Mouse (Mus musculus) midbrain, embryonic 13.5 days (tissue): ENCODE results near the gene Tmem100. TPM values are rescaled to one million over a fixed set of nuclear protein-coding genes. Genes with fewer than 3 reads are reported as not detected.

ENCODE experiments used
- ATAC-seq: fragments of 200-750 bp; cut with Nextera tagmentation; 2 replicates; pipeline ENCODE4 v1.8.0; 2017; ENCODE audit warnings: mild to moderate bottlenecking, moderate TSS enrichment, moderate library complexity
- H3K27ac ChIP-seq: fragments of 300-500 bp; sonication (generic); 2 replicates; pipeline ENCODE4 v1.5.1; 2015; ENCODE audit warnings: inconsistent platforms, mild to moderate bottlenecking, moderate library complexity
- H3K27me3 ChIP-seq: fragments of 300-500 bp; sonication (generic); 2 replicates; pipeline ENCODE4 v1.6.1; 2015; ENCODE audit warnings: mild to moderate bottlenecking, inconsistent platforms
- H3K36me3 ChIP-seq: fragments of 300-500 bp; sonication (generic); 2 replicates; pipeline ENCODE4 v1.6.1; 2015; ENCODE audit warnings: mild to moderate bottlenecking, inconsistent platforms
- H3K4me1 ChIP-seq: fragments of 300-500 bp; sonication (generic); replicated peaks from 2 replicates; pipeline ENCODE4 v1.6.1; 2015; ENCODE audit warnings: inconsistent platforms
- H3K4me2 ChIP-seq: fragments of 300-500 bp; sonication (generic); replicated peaks from 2 replicates; pipeline ENCODE4 v1.6.1; 2015; ENCODE audit warnings: moderate library complexity, mild to moderate bottlenecking, inconsistent platforms
- H3K4me3 ChIP-seq: fragments of 300-500 bp; sonication (generic); replicated peaks from 2 replicates; pipeline ENCODE4 v1.5.1; 2015; ENCODE audit warnings: mild to moderate bottlenecking, inconsistent platforms
- H3K9ac ChIP-seq: fragments of 300-500 bp; sonication (generic); replicated peaks from 2 replicates; pipeline ENCODE4 v1.6.1; 2015; ENCODE audit warnings: mild to moderate bottlenecking, inconsistent platforms
- H3K9me3 ChIP-seq: fragments of 300-500 bp; sonication (generic); 2 replicates; pipeline ENCODE4 v1.6.1; 2016; ENCODE audit warnings: mild to moderate bottlenecking, inconsistent platforms
- WGBS: fragments of 180-500 bp; shearing (Covaris S2); methylation state at CpG from one replicate; pipeline ENCODE4 v1.1.7; 2015; 5-methylcytosine and 5-hydroxymethylcytosine counted together
- polyA plus RNA-seq: library from polyadenylated mRNA; unstranded; fragments of >200 nt; fragmentation: Nextera tagmentation; extraction: Ambion mirVana; gene quantifications from 2 replicates; pipeline ENCODE4 v1.2.1, GENCODE M21; 2015

The Tmem100 gene
- polyA plus RNA-seq, 1 experiment from 2014 or later, result 6.9 TPM

DNA sequence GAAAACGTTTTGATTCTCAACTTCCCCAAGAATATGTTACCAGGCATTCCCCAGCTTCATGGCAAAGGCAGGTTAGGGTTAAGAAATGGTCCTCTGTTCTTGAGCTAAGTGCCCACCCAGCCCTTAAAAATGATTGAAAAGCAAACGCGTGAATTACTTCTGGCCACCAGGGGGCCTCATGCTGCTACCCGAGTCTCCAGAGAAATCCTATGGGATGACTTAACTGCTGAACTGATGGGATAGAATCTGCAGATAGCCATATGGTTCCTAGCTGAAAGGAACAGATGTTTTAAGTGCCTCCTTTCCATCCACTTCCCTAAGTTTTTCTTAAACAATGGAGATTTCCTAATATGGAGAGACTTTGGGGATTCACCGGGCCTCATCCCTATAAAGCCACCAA is 7.9 kb downstream of the Tmem100 start:
- no peak overlapping the region for H3K4me3 ChIP-seq
- no peak for ATAC-seq
- no peak overlapping the region for H3K4me2 ChIP-seq
- no peaks in the 10 kb centered on the region for H3K27me3 ChIP-seq
- no peak overlapping the region for H3K27ac ChIP-seq
- WGBS, result 27% methylated on average over 5 of the region's 5 CpGs
- peaks cover 5% of the 10 kb centered on the region for H3K4me1 ChIP-seq
- no peak overlapping the region for H3K9ac ChIP-seq
- H3K9me3 ChIP-seq, result no peaks in the 10 kb centered on the region
- no peaks in the 10 kb centered on the region for H3K36me3 ChIP-seq

- no peak overlapping the region for H3K27ac ChIP-seq
- H3K27me3 ChIP-seq, result no peaks in the 10 kb centered on the region
- no peak overlapping the region for H3K9ac ChIP-seq
- H3K9me3 ChIP-seq, result no peaks in the 10 kb centered on the region
- H3K4me1 ChIP-seq, result no peaks in the 10 kb centered on the region
- ATAC-seq, result no peak
- 85% methylated on average over 4 of the region's 4 CpGs for WGBS
- H3K4me3 ChIP-seq, result no peak overlapping the region
- H3K4me2 ChIP-seq, result no peak overlapping the region
- no peaks in the 10 kb centered on the region for H3K36me3 ChIP-seq
Observed at GRCm38 (mm10) chr11:90044459-90044858, 14.3 kb downstream of the Tmem100 start.

GRCm38 (mm10) chr11:90046211-90046610 is 16.1 kb downstream of the Tmem100 start:
- no peaks in the 10 kb centered on the region for H3K27me3 ChIP-seq
- no peak overlapping the region for H3K9ac ChIP-seq
- WGBS, result 46% methylated on average over 7 of the region's 7 CpGs

DNA sequence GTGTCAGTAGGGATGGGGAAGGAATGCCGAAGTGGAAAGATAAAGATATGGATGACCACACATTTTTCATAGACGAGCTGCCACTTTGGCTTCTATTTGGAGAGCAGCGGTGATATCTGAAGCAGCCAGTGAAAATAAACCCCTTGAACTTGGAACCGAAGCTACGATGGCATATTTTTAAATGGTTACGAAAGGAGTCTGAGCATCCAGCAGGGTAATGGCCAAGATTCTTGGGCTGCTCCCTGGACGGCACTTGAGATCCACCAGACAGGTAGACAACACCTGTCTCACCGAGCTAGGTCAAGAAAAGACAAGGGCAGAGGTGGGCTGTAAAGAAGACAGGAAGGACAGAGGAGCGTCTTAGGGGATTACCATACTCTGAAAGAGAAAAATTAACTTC is 17.1 kb downstream of the Tmem100 start:
- ATAC-seq, result no peak
- Histone ChIP-seq H3K4me1 (no peaks in the 10 kb centered on the region), H3K9ac (no peak overlapping the region), H3K4me2 (no peak overlapping the region), H3K36me3 (no peaks in the 10 kb centered on the region), H3K27me3 (no peaks in the 10 kb centered on the region), H3K27ac (no peak overlapping the region), H3K4me3 (no peak overlapping the region), H3K9me3 (no peaks in the 10 kb centered on the region)
- WGBS, result 90% methylated on average over 9 of the region's 9 CpGs

More at GRCm38 (mm10) chr11:90046211-90046610, 16.1 kb downstream of the Tmem100 start:
- H3K36me3 ChIP-seq, result no peaks in the 10 kb centered on the region
- ATAC-seq, result no peak
- no peaks in the 10 kb centered on the region for H3K9me3 ChIP-seq
- H3K4me1 ChIP-seq, result no peaks in the 10 kb centered on the region
- H3K27ac ChIP-seq, result no peak overlapping the region
- no peak overlapping the region for H3K4me3 ChIP-seq
- H3K4me2 ChIP-seq, result no peak overlapping the region

DNA sequence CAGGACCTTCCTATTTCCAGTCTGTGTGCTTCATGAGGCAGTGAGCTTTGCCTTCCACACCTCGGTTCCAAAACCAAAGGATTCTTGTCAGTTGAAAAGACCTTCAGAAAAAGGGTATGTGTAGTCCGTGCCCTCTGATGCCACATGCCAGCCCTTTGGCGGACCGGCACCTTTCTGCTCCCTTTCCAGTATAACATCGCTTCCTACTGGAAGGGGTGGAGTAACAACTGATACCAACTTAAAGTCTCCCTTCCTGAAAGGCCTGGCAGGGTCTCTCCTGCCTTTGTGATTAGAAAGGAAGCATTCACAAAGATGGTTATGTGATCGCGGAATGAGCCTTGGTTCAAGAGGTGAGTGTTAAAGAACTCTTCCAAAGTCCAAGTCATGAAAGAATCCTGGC is 19.9 kb downstream of the Tmem100 start:
- WGBS, result 89% methylated on average over 7 of the region's 7 CpGs
- Histone ChIP-seq H3K4me3 (no peak overlapping the region), H3K9me3 (no peaks in the 10 kb centered on the region), H3K4me2 (no peak overlapping the region), H3K36me3 (no peaks in the 10 kb centered on the region), H3K9ac (no peak overlapping the region), H3K27me3 (no peaks in the 10 kb centered on the region), H3K4me1 (no peaks in the 10 kb centered on the region), H3K27ac (no peak overlapping the region)
- ATAC-seq, result no peak

DNA sequence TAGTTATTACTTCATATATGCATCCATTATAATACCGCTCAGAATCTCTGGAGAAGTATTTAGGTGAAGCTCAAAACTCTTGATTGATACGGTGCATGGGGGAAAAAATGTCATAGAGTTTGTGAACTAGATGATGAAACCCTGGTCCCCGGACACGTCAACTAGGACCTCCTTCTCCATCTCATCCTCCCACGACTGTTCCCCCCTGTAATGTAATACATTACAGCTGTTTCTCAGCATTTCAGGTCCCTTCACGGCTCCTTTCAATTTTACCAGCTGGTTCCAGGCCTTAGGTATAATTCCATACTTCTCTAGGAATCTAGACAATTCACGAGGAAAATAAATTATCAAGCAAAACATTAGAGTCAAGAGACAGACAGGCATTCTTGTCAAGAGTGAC is 22.6 kb downstream of the Tmem100 start:
- WGBS, result 91% methylated on average over 7 of the region's 7 CpGs
- Histone ChIP-seq H3K27ac (no peak overlapping the region), H3K27me3 (no peaks in the 10 kb centered on the region), H3K36me3 (no peaks in the 10 kb centered on the region), H3K4me1 (no peaks in the 10 kb centered on the region), H3K9ac (no peak overlapping the region), H3K4me3 (no peak overlapping the region), H3K9me3 (no peaks in the 10 kb centered on the region), H3K4me2 (no peak overlapping the region)
- no peak for ATAC-seq

DNA sequence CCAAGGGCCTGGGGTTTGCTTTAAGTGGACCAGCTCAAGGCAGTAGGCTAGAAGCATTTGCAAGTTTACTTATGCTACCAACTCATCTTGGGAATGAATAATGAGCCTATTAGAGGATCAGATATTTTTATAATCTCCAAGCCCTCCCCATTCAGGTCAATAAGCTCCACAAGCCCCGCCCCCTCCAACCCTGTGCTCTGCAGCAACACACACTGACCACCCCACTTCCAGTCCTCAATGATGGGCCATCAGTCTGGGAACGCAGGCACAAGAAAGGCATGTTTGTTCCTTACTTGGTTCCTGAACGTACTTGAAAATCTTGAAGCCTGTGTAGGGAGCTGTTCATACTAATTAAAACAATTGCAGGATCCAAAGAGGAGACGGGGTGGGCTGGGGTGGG is 23.7 kb downstream of the Tmem100 start:
- no peak for ATAC-seq
- 69% methylated on average over 4 of the region's 4 CpGs for WGBS
- H3K4me3 ChIP-seq, result no peak overlapping the region
- no peak overlapping the region for H3K9ac ChIP-seq
- no peaks in the 10 kb centered on the region for H3K36me3 ChIP-seq
- no peaks in the 10 kb centered on the region for H3K27me3 ChIP-seq
- no peaks in the 10 kb centered on the region for H3K4me1 ChIP-seq
- no peak overlapping the region for H3K27ac ChIP-seq
- H3K4me2 ChIP-seq, result no peak overlapping the region
- H3K9me3 ChIP-seq, result no peaks in the 10 kb centered on the region

GRCm38 (mm10) chr11:90054401-90054800 is 24.3 kb downstream of the Tmem100 start:
- Histone ChIP-seq H3K9ac (no peak overlapping the region), H3K4me3 (no peak overlapping the region), H3K4me1 (no peaks in the 10 kb centered on the region), H3K36me3 (no peaks in the 10 kb centered on the region), H3K27me3 (no peaks in the 10 kb centered on the region), H3K9me3 (no peaks in the 10 kb centered on the region), H3K27ac (no peak overlapping the region), H3K4me2 (no peak overlapping the region)
- 72% methylated on average over 7 of the region's 7 CpGs for WGBS
- ATAC-seq, result no peak

GRCm38 (mm10) chr11:90057070-90057469 is 26.9 kb downstream of the Tmem100 start:
- Histone ChIP-seq H3K36me3 (no peaks in the 10 kb centered on the region), H3K9me3 (no peaks in the 10 kb centered on the region), H3K4me3 (no peak overlapping the region), H3K9ac (no peak overlapping the region), H3K27ac (no peak overlapping the region), H3K4me2 (no peak overlapping the region), H3K27me3 (no peaks in the 10 kb centered on the region), H3K4me1 (no peaks in the 10 kb centered on the region)
- no peak for ATAC-seq
- WGBS, result 47% methylated on average over 2 of the region's 2 CpGs

DNA sequence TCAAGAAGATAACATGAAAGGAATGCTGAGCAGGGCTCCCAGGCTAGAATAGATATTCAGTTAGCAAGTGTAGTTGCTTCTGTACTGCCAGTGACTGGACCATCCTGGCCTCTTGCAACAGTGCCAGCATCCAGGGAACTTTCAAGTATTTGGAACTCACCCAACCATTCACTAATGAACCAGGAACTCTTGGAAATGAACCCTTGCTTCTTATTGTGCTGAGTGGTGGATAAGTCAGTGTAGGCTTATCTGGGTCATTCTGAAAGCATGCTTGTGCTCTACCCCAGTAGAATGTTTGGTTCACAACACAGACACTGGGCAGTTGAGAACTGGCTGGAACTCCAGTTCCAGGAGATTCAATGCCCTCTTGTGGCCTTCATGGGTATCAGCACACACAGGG is 29.1 kb downstream of the Tmem100 start:
- Histone ChIP-seq H3K9me3 (no peaks in the 10 kb centered on the region), H3K36me3 (no peaks in the 10 kb centered on the region), H3K4me3 (no peak overlapping the region), H3K9ac (no peak overlapping the region), H3K27ac (no peak overlapping the region), H3K27me3 (no peaks in the 10 kb centered on the region), H3K4me2 (no peak overlapping the region), H3K4me1 (no peaks in the 10 kb centered on the region)
- ATAC-seq, result no peak

DNA sequence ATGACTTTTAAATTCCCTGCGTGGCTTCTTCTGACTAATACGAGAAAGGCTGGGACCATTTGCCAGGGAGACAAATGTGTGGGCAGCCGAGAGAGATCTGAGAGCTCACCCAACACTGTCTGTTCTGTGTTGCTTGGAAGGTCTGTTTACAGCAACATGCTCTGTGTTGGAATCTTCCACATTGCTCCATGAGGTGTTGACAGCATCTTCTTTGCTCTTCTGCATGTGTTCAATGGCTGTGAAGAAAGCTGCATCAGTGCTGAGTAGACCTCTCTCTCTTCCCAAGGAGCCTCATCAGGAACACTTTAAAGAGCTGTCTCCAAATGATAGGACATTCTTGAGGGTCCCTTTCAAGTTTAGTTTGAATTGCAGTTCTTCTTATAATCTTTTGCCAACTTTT is 32.5 kb downstream of the Tmem100 start:
- Histone ChIP-seq H3K4me1 (no peaks in the 10 kb centered on the region), H3K36me3 (no peaks in the 10 kb centered on the region), H3K4me2 (no peak overlapping the region), H3K9ac (no peak overlapping the region), H3K27me3 (no peaks in the 10 kb centered on the region), H3K9me3 (no peaks in the 10 kb centered on the region), H3K27ac (no peak overlapping the region), H3K4me3 (no peak overlapping the region)
- WGBS, result 91% methylated on average over 3 of the region's 3 CpGs
- no peak for ATAC-seq

DNA sequence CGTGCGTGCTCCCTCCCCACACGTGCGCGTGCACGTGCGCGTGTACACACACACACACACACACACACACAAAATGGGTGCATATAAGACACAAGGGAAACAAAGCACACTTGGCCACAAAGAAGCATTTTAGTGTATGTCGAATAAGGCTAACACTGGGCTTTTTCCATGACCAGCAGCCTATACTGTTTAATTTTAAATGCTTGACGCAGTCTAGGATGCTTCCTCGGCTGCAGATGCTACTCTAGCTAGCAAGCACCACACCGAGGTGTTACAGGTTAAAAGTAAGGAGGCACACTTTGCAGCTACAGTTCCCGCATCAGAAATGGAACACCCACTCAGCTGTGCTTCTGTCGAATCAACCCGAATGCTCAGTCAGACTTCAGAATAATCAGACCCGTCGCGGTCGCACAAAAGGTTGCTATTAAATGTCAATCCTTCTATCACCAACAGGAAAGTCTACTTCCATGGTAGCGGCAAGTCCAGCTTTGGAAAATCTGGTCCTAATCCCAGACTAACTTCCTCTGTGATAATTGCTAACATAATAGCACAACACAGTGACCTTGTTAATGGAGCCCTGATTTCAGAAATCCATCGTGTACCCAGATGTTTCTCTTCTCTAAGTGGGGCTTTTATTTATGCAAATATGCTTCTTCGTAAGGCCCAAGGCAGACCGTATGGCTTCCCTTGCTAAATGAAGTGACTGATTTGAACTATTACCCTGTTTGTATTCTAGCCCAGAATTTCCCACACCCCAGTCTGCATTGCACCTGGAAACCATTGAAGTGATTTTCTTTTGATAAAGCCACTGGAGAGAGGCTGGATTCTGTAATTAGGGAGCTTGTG is 36.5 kb downstream of the Tmem100 start:
- Histone ChIP-seq H3K36me3 (no peaks in the 10 kb centered on the region), H3K4me3 (no peak overlapping the region), H3K4me1 (no peaks in the 10 kb centered on the region), H3K9me3 (no peaks in the 10 kb centered on the region), H3K4me2 (no peak overlapping the region), H3K27ac (no peak overlapping the region), H3K27me3 (no peaks in the 10 kb centered on the region), H3K9ac (no peak overlapping the region)
- 76% methylated on average over 23 of the region's 23 CpGs for whole genome bisulfite sequencing
- no peak for ATAC-seq

GRCm38 (mm10) chr11:90071747-90072146 is 41.6 kb downstream of the Tmem100 start:
- Histone ChIP-seq H3K9me3 (no peaks in the 10 kb centered on the region), H3K4me2 (no peak overlapping the region), H3K36me3 (no peaks in the 10 kb centered on the region), H3K4me1 (no peaks in the 10 kb centered on the region), H3K27me3 (no peaks in the 10 kb centered on the region), H3K4me3 (no peak overlapping the region), H3K27ac (no peak overlapping the region), H3K9ac (no peak overlapping the region)
- WGBS, result 73% methylated on average over 9 of the region's 9 CpGs
- ATAC-seq, result no peak
